Mouse (Mus musculus) R1 (cell line): Measurements from ENCODE around the gene Fam131a.

Experiments used
- DNase-seq: peaks from one replicate; pipeline ENCODE4 v3.0.0-alpha.2; 2018; ENCODE audit warnings: low read depth, low spot score

The Fam131a gene

DNA sequence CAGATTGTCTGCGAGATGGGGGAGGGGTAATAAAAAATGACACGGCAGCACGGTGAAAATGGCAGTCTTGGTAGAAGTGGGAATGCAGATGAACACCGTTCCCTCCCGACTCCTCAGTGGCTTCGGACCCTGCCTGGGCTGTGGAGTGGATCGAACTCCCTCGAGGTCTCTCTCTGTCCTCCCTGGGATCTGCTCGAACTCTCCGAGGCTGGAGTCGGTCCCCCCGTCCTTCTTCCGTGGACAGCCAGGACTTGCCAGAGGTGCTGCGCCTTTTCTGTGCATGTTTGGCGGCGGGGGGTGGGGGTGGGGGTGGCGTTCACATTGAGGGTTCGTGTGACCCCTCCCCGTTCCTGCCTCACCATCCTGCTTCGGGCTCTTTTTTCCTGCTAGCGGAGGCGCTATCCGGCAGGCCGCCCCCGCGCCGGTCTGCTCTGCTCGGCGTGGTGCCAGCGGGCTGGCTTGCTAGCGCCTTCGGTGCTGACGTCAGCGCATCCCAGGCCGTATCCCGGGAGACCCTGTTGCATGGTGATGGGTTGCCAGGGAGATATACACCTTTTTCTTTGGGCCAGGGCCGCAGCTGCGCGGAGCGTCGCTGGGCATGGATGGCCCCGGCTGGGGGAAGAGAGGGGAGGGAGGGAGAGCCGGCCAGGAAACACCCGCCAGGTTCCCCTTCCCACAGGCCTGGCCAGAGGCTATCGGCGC, 2.7 kb downstream of the Fam131a start:
- peak; percentile 77 for DNase-seq

DNA sequence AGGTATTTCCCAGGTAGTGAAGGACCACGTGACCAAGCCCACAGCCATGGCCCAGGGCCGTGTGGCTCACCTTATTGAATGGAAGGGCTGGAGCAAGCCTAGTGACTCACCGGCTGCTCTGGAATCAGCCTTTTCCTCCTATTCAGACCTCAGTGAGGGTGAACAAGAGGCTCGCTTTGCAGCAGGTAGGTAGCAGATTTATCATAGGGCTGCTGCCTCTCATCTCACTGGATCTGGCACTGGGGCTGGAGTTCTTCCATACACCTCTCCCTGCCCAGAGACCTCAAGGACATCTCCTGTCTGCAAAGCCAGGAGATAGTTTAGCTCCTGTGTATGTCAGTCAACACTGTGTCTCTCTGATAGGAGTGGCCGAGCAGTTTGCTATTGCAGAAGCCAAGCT, 6.2 kb downstream of the Fam131a start:
- no peak for DNase-seq

DNA sequence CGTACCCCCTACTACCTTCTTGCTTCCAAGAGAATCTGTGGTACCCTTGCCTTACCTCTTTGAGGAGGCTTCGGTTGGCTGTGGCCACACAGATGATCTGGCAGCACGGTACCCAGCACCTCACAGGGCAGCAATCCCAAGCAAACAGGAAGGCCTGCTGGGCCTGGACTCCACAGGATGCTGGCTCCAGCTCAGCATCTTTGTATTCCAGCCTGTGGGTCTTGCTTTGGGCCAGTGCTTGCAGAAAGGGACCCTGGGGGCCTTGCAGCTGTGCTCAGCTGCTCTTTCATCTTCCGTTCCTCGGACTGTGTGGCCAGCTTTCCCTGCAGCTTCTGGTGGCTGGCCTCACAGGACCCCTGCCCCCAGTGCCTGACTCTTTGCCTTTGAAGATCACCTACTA, 7.0 kb downstream of the Fam131a start:
- no peak for DNase-seq

DNA sequence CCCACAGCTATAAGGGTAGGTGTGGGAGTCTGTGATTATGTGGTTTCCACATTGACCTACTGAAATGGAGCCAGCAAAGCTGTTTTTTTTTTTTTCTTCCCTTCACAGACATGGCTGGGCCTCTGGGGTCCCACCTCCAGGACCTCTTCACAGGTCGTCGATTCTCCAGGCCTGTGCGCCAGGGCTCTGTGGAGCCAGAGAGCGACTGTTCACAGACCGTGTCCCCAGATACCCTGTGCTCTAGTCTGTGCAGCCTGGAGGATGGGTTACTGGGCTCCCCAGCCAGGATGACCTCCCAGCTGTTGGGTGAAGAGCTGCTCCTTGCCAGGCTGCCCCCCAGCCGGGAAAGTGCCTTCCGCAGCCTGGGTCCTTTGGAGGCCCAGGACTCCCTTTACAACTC, 8.3 kb downstream of the Fam131a start:
- no peak for DNase-seq

DNA sequence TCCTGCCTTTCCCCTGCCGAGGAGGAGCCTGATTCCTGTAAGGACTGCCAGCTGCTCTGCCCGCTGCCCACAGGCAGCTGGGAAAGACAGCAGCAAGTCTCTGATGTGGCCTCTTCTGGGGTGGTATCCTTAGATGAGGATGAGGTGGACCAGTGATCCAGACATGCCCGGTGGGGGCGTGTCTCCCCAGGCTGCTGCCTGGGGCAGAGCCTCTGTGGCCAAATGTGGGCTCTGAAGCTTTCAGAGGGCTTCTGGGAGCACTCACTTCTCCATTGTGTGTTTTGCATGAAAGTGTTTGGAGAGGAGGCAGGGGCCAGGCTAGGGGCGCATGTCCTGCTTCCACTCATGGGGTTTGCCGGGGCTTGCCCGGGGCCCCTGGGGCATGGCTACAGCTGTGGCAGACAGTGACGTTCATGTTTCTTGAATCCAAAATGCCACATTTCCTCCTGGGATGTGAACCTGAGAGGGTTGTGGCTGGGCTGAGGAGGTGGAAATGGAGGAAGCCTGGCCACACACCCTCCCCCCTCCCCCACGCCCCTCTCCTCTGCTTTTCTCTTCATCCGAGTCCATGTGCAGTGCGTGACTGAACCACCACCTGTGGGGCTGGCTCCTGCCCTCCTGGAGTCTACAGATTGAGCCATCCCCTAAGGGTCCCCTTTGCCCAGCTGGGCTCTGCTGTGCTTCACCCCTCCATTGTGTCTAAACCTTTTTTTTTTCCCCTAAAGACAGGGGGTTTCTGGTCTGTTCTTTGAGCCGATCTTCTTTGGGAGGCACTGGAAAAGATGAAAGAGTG, 8.9 kb downstream of the Fam131a start:
- no peak for DNase-seq

DNA sequence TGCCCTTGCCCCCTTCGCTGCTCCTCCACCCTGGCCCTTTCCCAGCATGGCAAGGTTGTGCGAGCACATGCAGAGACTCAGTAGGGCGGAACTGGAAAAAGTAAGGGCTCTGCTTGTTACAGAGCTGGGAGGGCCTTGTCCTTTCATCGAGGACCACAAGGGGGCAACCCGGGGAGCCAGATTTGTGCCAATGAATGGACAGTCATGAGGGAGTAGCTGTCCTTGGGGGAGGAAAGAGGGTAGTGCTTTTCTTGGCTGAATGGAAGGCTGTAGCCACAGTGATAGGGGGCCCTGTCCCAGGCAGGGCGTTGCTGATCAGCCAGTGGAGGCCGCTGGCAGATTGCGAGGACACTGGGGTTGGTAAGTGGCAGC, 9.5 kb downstream of the Fam131a start:
- peak; percentile 90 for DNase-seq

DNA sequence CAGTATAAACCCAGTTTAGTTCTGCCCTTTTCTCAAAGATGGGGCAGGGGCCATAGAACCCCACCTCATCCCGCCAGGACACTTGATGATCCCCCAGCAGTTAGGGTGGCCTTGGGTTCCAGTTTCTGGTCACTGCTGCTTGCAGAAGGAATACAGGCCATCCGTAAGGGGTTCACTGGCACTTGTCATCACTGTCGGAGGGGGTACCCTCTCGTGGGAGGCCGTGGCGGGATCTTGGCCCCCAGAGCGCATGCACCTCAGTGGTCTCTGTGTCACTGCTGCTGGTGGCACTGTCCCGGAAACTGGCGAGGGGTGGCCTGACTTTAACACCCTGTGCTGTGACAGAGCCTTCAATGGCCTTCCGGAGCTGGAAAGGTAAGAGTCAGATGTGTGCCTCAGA, 10.0 kb downstream of the Fam131a start:
- DNase-seq: no peak

DNA sequence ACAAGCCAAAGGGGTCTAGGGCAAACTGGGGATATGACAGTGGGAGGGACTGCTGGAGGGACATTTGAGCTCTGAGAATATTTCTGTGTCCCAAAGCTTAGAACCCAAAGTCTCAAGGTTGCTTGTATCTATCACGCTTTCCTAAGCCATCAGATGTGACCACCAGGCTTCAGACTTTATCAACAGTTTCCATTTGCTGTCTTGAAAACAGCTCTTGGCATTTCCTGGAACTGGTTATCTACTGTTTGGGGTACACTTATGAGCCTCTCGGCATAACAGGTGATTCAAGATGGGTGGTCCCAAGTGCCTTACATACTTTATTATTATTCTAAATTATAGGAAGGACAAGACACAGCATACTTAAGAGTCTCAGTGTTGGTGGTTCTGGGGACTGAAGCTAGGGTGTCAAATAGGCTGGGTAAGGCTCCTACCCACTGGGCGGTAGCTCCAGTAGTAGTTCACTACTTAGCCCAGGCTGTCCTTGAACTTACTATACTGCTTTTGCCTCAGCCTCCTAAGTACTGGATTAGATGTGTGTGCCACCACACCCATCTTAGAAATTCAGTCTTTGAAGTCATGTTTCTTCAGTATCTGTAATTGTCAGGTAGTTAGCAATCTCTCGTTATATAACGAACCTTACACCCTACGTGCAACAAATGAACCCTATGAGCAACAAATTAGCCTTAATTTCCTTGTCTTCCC, 10.8 kb downstream of the Fam131a start:
- no peak for DNase-seq

DNA sequence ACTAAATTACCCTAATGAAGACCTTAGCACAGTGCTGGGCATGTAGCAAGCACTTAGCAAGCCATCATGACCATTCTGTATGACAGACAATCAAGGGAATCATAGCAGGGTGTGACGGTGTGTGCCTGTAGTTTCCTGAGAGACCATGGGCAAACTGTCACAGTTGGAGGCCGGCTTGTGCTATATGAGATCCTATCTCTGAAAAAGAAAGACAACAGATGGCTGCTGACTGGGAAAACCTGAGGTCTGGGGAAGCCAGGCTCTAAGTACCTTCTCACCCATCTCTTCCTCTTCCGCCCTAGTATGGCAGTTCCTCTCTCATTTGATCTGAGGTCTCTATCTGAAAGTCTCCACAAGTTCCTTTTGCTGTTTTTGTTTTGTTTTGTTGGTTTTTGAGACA, 12.7 kb downstream of the Fam131a start:
- no peak for DNase-seq

DNA sequence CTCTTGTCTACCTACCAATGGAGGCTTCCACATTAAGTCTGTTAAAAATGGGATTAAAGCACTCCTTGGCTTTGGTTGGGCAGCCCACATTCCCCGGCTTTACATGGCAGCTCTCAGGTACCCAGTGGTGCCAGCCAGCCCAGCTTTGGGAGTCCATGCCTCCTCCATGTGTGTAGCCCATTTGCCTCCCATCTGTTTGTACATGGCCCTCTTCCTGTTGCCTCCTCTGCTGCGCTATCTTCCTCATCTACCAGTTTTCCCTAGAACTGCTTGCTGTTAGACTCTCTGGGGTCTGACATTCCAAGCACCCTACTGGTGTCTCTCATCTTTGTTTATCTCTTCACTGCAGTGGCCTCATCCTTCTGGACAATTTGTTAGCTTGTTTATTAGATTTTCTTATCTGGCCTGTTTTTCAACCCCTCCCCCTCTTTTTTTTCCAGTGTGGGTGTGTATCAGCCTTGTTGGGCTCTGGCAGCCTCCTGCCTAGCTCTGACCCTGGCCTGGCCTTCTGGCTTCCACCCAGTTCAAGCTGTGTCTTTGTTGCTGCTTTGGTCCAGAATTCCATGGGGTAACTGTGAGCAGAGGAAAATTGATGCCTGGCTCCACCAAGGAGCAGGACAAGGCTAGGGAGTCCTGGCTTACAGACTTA, 13.5 kb downstream of the Fam131a start:
- peak; percentile 67 for DNase-seq

DNA sequence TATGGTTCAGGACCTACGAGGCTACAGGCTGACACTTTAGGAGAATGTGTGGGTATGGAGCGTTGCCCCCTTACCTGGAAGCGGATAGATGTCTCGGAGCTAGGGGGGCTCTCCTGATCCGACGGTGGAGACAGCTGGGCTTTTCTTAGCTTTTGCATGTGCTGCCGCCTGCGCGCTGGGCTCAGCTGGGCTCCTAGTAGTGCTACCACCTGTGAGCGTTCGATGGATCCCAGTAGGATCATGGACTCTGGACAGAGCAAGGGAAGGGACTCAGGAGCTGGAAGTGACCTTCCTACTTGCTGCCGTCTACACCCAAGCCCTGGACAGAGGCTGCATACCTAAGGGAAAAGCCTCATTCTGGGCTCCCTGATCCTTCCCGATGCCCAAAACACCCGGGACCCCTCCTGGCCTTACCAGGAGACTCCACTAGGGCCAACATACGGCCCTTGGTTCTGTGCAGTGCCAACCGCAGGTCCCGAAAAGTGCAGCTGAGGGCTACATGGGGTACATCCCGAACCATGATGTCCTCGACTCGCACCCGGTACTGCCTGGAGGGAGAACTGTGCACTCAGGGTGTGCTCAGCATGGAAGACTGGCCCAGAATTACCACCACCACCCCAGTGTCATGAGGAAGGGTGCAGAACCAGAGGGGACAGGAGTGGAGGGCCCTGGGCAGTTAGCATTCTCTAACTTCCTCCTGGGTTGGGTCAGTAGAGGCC, 15.3 kb downstream of the Fam131a start:
- DNase-seq: no peak

DNA sequence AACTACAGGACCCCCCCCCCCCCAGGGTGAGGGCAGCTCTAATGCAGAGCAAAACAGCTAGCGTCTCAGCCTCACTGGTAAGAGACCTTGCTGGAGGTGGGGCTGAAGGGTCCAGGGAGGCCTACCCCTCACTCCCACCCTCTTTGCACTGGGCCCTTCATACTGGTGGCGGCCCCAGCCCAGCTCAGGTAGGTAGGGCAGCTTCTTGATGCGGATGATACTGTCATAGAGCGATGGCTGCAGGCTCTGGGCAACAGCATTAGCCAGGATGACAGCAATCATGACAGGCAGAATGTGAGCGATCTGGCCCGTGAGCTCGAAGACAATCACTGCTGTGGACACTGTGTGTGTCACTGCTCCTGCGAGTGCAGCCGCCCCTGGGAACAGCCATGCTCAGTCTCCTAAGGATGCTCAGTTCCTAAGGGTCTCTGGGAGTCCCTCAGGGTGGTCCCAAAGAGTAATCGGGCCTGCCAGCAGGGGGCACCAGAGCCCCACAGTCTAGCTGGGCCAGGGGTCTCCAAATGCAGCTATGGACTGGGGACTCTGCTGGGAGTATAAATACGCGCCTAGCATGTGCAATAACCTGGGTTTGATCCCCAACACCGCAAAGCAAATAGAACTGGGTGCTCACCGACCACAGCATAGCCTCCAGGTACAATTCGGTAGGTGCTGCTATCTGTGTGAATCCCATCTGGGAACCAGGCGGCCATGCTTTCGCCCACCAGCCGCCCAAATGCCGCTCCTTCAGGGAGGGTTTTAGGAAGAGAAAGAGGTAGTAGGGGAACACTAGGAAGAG, 16.1 kb downstream of the Fam131a start:
- no peak for DNase-seq

DNA sequence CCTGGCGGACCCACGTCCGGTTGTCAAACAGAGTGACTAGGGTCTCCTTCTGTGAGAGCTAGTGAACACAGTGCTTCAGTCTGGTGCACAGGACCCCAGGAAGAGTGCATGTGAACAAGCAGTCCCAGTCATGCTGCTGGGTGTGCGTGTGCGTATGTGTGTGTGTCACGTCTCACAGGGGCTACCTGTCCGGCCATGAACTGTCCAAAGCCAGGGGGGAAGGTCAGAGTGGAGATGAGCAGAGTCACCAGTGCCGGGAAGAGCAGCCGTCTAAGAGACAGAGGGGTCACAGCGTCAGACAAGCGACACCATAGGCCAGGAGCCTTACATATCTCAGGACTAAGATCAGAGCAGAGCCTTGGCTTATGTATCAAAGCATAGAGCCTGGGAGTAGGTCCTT, 17.3 kb downstream of the Fam131a start:
- no peak for DNase-seq

DNA sequence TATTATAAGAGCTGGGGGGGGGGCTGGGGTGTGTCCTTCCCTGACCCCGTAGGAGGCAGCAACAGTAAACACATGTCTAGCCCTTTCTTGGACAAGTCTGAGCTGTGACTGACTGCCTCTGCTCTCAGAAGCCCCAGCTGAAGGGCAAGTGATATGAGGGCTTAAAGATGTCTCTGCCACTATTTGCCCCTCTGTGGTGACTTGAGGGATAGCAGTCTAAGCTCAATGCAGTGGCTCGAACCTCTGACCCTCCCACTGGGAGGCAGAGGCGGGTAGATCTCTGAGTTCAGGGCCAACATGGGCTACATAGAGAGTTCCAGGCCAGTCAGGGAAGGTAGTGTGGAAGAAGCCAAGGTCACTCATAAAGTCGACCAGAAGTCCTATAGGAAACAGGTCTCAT, 17.8 kb downstream of the Fam131a start:
- DNase-seq: no peak

DNA sequence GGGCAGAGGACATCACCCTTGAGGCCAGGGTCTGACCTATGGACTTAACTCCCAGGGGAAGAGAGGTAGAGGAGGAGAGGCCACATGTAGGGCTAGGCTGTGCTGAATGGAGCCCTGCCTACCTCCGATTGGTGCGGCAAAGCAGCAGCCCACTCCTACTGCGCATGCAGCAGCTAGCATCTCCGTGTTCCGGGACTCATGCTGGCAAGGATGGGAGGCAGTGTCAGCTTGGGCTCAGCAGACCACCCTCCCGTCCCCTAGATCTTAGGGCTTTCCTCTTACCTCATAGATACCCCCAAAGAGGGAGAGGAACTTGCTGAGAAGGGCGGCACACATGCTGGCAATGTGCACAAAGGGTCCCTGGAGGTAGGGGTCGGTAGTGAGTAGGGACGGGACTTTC, 19.1 kb downstream of the Fam131a start:
- DNase-seq: no peak

DNA sequence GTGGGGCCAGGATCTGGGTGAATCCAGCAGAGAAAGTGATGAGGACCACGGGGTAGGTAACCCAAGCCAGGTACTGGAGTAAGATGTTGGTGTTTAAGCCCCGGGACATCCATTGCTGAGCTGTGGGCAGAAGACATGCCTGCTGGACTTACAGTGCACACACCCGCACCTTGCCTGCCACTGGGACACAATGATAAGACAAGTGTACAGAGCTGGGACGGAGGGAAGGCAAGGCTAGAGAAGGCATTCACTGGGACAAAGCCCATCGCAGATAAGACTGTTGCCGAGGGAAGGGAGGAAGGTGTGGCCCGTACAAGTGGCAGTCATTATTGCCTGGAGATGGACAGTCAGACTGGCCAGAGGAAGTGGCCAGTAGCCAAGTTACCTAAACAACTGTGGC, 19.8 kb downstream of the Fam131a start:
- DNase-seq: no peak

DNA sequence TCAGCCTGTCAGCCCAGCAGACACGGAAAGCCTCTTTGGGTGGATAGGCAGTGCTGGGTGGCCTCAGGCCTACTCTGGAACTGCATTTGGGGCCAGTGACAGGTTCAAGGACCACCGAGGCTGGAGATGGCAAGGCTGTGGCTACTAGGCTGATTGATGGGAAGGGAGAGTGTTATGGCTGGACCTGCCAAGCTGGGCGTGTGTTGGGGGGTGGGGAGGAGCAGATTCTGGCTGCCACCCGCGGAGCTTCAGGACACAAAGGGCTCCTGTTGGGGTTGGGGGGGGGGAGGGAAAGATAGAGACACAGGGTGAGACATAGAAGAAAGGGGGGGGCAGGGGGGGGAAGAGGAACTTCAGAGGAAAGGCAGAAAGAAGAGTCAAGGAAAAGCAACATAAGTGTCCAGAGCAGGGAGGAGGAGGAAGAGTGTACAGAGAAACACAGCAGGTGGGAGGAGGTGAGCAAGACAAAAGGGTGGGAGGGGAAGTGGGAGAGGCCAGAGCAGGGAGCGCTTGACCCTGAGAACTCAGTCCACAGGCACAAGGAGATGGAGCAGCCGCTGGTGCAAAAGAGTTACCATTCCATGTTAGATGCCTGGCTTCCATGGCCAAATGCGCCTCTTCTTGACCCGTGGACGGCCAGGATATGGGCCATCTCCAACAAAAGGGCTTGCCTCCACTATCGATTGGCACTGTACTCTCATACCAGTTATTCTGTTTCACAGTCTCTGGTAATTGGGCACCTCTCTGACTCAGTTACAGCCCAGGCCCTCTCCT, 21.5 kb downstream of the Fam131a start:
- DNase-seq: peak; percentile 68

DNA sequence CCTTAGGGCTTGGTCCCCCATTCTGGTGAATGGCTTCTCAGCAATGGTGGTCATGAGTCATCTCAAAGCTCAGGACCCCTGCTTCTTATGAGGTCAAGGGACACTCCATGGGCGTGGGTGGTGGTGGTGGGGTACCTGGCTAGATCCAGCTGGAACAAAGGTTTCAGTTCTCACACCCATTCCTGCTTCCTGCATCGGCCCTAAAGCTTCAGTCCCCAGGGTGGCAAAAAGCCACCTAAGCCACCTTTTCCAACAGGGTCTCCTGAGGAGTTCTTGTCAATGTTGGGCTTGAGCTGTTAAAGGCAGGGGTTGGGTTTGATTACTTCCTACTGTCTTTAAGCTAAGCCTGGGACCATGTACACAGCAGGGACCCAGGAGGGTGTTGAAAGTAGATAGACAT, 22.1 kb downstream of the Fam131a start:
- DNase-seq: no peak

DNA sequence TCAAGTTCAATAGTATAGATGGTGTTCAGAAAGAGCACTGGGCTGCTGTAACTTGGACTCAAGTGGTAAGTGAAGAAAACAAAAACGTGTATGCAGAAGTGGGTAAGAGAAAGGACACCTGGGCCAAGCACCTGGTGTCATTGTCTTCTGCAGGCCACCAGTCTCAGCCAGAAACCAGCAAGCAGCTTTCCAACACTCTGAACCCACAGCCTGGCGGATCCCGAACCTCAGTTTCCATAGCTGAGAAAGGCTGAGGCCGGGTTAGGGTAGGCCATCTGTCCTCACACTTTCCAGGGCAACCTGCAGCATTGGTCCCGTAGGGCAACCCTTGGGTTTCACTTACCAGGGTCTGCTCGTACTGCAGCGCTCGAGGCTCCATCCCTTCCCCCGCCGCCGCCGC, 22.5 kb downstream of the Fam131a start:
- DNase-seq: peak; percentile 61
